Mouse (Mus musculus): ENCODE results near the gene D10Wsu102e. TPM values are rescaled to one million over a fixed set of nuclear protein-coding genes. Genes with fewer than 3 reads are reported as not detected.
"Not testable (repeated sequence)": the region's sequence is repeated elsewhere in the genome, so short reads cannot be mapped to it uniquely, and the experiment has no call there.

The D10Wsu102e gene
- polyA plus RNA-seq, 1 experiment from 2014 or later: 0.18 TPM

DNA sequence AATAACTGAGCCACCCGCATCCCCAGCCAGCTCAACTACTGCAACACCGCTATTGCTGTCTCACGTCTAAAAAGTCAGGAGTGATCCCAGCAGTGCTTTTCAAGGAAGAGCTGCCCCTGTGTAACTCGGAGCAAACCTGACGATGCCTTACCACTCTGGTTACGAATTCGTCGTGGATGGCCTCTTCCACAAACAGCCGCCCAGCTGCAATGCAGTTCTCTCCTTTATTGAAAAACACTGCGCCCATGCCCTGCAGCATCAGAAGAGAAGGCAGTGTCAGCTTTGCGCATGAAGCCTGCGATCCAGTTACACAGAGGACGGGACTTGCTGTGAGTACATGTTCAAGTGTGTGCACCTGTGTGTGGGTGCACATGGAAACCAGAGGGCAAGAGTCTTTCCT, 137.3 kb downstream of the D10Wsu102e start:
- 75% methylated on average over 13 of the region's 13 CpGs for WGBS (ENCODE audit: insufficient replicate concordance)
- Histone ChIP-seq H3K9ac (no peak overlapping the region), H3K27me3 (no peaks in the 10 kb centered on the region), H3K4me3 (replicated peaks) (no peak overlapping the region), H3K4me2 (no peak overlapping the region), H3K4me1 (replicated peaks) (no peaks in the 10 kb centered on the region), H3K36me3 (replicated peaks) (no peaks in the 10 kb centered on the region), H3K27ac (replicated peaks) (no peak overlapping the region), H3K9me3 (replicated peaks) (no peaks in the 10 kb centered on the region)
- no peak for ATAC-seq (ENCODE audit: insufficient read depth)

DNA sequence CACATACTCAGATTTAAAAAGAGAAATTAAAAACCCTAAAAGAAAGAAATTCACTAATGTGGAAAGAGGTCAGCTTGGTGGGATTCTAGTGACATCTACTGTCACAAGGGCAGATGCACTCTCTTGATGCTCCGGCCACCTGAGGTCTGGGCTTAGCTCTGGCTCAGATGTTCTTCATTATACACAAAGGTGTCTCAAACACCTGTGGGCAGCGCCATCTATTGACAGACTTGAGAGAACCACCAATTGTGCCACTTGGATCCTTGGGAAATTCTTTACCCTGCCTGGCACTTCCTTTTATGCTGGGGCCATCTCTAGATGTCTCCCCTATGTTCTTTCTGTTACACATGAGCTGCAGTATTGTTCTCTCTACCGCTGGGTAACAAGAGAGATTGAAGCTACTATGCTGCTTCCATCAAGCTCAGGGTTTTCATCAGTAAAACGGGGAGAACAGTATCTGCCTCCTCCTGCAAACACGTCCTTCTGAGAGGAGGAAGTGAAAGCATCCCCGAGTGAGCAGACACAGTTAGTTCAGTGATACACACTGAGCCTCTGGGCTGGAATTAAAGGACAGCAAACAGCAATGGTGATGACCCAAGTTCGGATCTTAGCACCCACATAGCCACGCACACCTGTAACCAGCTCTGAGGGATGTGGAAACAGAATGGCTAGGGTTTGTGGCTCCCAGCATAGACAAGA, 149.1 kb downstream of the D10Wsu102e start:
- ATAC-seq (ENCODE audit: insufficient read depth): no peak
- no peaks in the 10 kb centered on the region for H3K9me3 ChIP-seq (replicated peaks)

DNA sequence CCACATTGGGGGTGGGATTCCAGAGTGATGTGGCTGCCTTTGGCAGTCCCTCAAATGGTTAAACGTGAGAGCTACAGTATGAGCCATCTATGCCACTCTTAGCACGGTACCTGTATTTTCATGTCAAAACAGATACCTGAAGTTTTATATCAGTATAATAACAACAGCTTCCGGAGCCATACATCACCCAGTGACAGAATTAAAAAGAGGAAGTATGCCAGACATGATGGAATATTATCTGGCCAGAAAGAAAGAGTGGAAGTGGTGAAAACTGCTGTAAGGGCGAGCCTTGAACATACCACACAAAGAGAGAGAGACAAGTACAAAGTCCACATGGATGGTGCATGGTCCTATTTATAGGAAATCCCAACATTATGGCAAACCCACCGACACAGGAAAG, 151.3 kb downstream of the D10Wsu102e start:
- H3K9ac ChIP-seq: no peak overlapping the region
- WGBS (ENCODE audit: insufficient replicate concordance): 43% methylated on average over 5 of the region's 5 CpGs

More for the DNA sequence above, 149.1 kb downstream of the D10Wsu102e start:
- no peaks in the 10 kb centered on the region for H3K27me3 ChIP-seq
- H3K9ac ChIP-seq: no peak overlapping the region
- H3K4me3 ChIP-seq (replicated peaks): no peak overlapping the region
- H3K27ac ChIP-seq (replicated peaks): no peak overlapping the region
- H3K4me1 ChIP-seq (replicated peaks): no peaks in the 10 kb centered on the region
- H3K36me3 ChIP-seq (replicated peaks): no peaks in the 10 kb centered on the region
- no peak overlapping the region for H3K4me2 ChIP-seq
- 41% methylated on average over 8 of the region's 8 CpGs for WGBS (ENCODE audit: insufficient replicate concordance)

DNA sequence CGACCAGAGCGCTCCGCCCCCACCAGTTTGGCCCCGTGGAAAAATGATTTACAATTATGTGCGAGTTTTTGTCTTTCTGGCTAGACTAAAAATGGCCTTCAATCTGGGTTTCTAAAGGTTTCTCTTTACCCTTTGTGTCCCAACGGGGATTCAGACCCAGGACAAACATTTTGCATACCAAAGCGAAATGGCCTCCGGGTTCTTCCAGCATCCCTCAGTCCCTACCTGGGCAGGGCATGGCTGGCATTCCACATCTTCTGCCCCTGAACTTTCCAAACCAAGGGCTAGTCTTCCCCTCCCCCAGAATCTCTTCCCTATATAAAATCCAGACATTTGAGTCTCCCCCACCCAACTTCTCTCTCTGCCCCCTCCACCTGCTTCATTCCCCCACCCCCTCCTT, 153.7 kb downstream of the D10Wsu102e start:
- ATAC-seq (ENCODE audit: insufficient read depth): no peak
- Histone ChIP-seq H3K4me2 (no peak overlapping the region), H3K27ac (replicated peaks) (no peak overlapping the region), H3K9me3 (replicated peaks) (no peaks in the 10 kb centered on the region), H3K9ac (no peak overlapping the region), H3K27me3 (no peaks in the 10 kb centered on the region), H3K36me3 (replicated peaks) (no peaks in the 10 kb centered on the region), H3K4me3 (replicated peaks) (no peak overlapping the region), H3K4me1 (replicated peaks) (no peaks in the 10 kb centered on the region)
- 73% methylated on average over 8 of the region's 8 CpGs for WGBS (ENCODE audit: insufficient replicate concordance)

More for the DNA sequence above, 151.3 kb downstream of the D10Wsu102e start:
- H3K27ac ChIP-seq (replicated peaks): no peak overlapping the region
- H3K36me3 ChIP-seq (replicated peaks): no peaks in the 10 kb centered on the region
- no peaks in the 10 kb centered on the region for H3K27me3 ChIP-seq
- H3K4me3 ChIP-seq (replicated peaks): no peak overlapping the region
- no peak for ATAC-seq (ENCODE audit: insufficient read depth)
- H3K4me2 ChIP-seq: no peak overlapping the region
- H3K4me1 ChIP-seq (replicated peaks): no peaks in the 10 kb centered on the region
- no peaks in the 10 kb centered on the region for H3K9me3 ChIP-seq (replicated peaks)

DNA sequence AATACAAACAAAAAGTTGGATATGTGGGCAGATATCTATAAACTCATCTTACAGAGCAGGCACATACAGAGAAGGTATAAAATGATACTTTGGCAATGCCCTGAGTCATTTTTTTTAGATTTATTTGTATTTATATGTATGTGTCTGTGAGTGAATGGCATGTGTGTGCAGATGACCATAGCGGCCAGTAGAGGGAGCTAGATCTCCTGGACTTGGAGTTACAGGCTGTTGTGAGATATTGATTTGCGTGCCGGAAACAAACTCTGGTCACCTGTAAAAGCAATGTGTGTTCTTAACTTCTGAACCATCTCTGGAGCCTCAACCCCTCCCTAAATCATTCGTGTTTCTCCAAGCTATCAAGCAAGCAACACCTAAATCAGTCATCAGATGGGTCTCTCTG, 161.0 kb downstream of the D10Wsu102e start:
- Histone ChIP-seq H3K27me3 (no peaks in the 10 kb centered on the region), H3K9ac (no peak overlapping the region), H3K4me2 (no peak overlapping the region), H3K36me3 (replicated peaks) (no peaks in the 10 kb centered on the region), H3K27ac (replicated peaks) (no peak overlapping the region), H3K9me3 (replicated peaks) (0 out of 2 replicates have a peak, but pooled peaks cover 3% of the 10 kb centered on the region), H3K4me1 (replicated peaks) (no peaks in the 10 kb centered on the region), H3K4me3 (replicated peaks) (no peak overlapping the region)
- WGBS (ENCODE audit: insufficient replicate concordance): 66% methylated on average over 4 of the region's 4 CpGs
- ATAC-seq (ENCODE audit: insufficient read depth): no peak

DNA sequence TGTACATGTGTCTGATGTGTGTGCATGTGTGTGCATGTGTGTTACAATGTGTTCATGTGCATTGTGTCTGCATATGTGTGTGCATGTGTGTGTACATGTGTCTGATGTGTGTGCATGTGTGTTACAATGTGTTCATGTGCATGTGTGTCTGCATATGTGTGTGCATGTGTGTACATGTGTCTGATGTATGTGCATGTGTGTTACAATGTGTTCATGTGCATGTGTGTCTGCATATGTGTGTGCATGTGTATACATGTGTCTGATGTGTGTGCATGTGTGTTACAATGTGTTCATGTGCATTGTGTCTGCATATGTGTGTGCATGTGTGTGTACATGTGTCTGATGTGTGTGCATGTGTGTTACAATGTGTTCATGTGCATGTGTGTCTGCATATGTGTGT, 164.2 kb downstream of the D10Wsu102e start:
- H3K4me2 ChIP-seq; H3K36me3 ChIP-seq (replicated peaks); H3K27ac ChIP-seq (replicated peaks); H3K9me3 ChIP-seq (replicated peaks); ATAC-seq (ENCODE audit: insufficient read depth); H3K4me1 ChIP-seq (replicated peaks); H3K4me3 ChIP-seq (replicated peaks); H3K9ac ChIP-seq; H3K27me3 ChIP-seq: not testable (repeated sequence)

DNA sequence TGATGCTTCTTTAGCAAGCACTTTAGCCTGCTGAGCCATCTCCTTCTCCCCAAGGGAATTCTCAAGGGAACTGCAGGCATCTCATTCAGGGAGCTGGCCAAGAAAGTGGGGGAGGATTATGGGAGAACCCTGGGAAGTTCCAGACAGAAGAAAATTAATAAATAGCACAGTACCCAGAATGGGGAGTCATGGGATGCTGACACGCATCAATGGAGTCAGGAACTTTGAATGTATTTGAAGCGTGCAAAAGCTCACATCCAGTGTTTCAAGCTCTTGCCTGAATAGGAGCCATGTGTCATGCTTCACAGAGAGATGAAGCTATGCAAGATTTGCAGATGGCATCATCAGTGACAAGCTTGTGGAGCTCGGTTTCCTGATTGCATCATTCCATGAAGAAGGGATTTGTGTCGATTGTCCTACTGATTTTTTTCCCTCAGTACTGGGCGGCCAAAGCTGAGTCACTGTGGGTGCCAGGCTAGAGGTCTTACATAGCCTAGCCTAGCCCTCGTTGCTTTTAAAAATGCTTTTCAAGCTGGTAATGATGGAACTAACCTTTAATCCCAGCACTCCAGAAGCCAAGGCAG, 170.5 kb downstream of the D10Wsu102e start:
- no peak for ATAC-seq (ENCODE audit: insufficient read depth)
- Histone ChIP-seq H3K4me1 (replicated peaks) (peaks cover 12% of the 10 kb centered on the region; the same call in 1 of the 2 replicates), H3K9ac (no peak overlapping the region), H3K27me3 (peaks cover 41% of the 10 kb centered on the region), H3K9me3 (replicated peaks) (no peaks in the 10 kb centered on the region), H3K4me2 (no peak overlapping the region), H3K27ac (replicated peaks) (no peak overlapping the region), H3K4me3 (replicated peaks) (no peak overlapping the region), H3K36me3 (replicated peaks) (no peaks in the 10 kb centered on the region)
- WGBS (ENCODE audit: insufficient replicate concordance): 57% methylated on average over 6 of the region's 6 CpGs

DNA sequence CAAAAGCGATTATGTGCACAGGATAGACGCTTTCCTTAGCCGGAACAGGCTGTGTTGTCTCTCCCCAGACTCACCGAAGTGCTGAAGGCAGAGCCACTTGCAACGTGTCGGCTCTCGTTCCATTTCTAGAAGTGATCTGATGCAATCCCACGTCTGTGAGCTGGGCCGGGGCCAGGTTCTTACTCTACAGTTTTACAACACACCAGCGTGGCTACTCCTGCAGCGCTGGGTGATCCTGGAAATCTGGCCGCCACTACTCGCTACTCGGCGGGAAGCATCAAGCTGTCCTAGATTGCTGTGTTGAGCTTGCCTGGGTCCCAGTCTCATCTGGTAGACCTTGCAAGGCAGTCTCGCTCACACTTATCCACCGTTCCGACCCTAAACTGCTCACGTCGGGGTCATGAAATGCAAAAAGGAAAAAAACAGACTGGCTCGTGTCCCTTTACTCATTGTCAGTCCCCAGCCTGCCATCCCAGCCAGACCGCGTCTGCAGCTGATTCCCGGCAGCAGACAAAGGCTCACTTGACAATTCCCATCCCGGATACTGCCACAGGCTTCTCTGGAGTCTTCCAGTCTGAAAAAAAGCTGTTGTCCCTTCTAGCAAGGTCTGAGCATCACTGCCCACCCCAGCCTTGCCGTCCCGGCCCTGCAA, 173.4 kb downstream of the D10Wsu102e start:
- no peaks in the 10 kb centered on the region for H3K36me3 ChIP-seq (replicated peaks)
- H3K27me3 ChIP-seq: peaks cover 55% of the 10 kb centered on the region
- 0 out of 2 replicates have a peak overlapping the region, but pooled peaks have one; percentile 0 for H3K9ac ChIP-seq

DNA sequence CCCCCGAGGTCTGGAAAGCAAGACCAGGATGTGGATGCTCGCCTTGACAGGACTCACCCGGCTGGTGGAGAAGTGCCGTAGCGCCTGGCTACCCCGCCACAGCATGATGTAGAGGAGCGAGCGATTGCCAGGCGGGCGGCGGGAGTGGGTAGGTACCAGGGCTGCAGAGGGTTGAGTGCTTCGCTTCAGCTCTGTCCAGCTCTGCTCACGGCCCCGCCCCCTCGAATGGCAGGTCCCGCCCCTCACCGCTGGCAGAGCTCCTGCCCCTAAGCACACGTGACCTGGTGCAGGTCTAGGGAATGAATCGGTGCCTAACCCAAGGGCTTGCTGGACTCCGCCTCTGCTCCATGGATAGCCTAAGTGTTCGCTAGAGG, 173.9 kb downstream of the D10Wsu102e start, which contains the start of gene Aldh1l2:
Gene Aldh1l2, minus strand, starts transcription at position 231 of the 374 bp plus-strand sequence.
- peaks cover 12% of the 10 kb centered on the region; the same call in 1 of the 2 replicates for H3K4me1 ChIP-seq (replicated peaks)
- H3K27ac ChIP-seq (replicated peaks): no peak within 1 kb of the TSS
- H3K27me3 ChIP-seq: peaks cover 55% of the 10 kb centered on the region
- peak; percentile 79 for ATAC-seq (ENCODE audit: insufficient read depth)
- no peaks in the 10 kb centered on the region for H3K9me3 ChIP-seq (replicated peaks)
- H3K36me3 ChIP-seq (replicated peaks): no peaks in the 10 kb centered on the region
- H3K4me3 ChIP-seq (replicated peaks): peak within 1 kb of the TSS; percentile 39
- H3K9ac ChIP-seq: 0 out of 2 replicates have a peak within 1 kb of the TSS, but pooled peaks have one; percentile 0
- under 1% methylated on average over 21 of the region's 21 CpGs for WGBS (ENCODE audit: insufficient replicate concordance)
- peak within 1 kb of the TSS; percentile 66 for H3K4me2 ChIP-seq

More for the DNA sequence above, 173.4 kb downstream of the D10Wsu102e start:
- Histone ChIP-seq H3K9me3 (replicated peaks) (no peaks in the 10 kb centered on the region), H3K4me1 (replicated peaks) (peaks cover 12% of the 10 kb centered on the region; the same call in 1 of the 2 replicates), H3K4me2 (peak overlapping the region; percentile 66), H3K27ac (replicated peaks) (no peak overlapping the region), H3K4me3 (replicated peaks) (peak overlapping the region; percentile 39)
- 7% methylated on average over 27 of the region's 27 CpGs for WGBS (ENCODE audit: insufficient replicate concordance)
- peak; percentile 34; the same call in 1 of the 2 replicates for ATAC-seq (ENCODE audit: insufficient read depth)

DNA sequence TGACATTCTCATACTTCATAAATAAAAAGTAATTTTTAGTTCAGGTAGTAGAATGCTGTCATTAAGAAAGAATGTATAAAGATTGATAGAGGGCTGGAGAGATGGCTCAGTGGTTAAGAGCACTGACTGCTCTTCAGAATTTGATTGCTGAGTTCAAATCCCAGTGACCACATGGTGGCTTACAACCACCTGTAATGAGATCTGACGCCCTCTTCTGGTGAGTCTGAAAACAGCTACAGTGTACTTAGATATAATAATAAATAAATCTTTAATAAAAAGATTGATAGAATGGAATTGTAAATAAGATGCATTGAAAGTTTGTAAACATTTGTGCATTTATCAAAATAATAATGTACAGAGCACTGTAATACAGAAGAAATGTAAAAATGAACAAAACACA, 176.4 kb downstream of the D10Wsu102e start:
- Histone ChIP-seq H3K4me2 (no peak overlapping the region), H3K9ac (no peak overlapping the region), H3K4me1 (replicated peaks) (peaks cover 12% of the 10 kb centered on the region; the same call in 1 of the 2 replicates), H3K9me3 (replicated peaks) (no peaks in the 10 kb centered on the region), H3K36me3 (replicated peaks) (no peaks in the 10 kb centered on the region), H3K27ac (replicated peaks) (no peak overlapping the region), H3K4me3 (replicated peaks) (no peak overlapping the region), H3K27me3 (peaks cover 54% of the 10 kb centered on the region)
- 3% methylated on average over 1 of the region's 1 CpGs for WGBS (ENCODE audit: insufficient replicate concordance)
- no peak for ATAC-seq (ENCODE audit: insufficient read depth)
